13 mouse cellular contexts compared by ENCODE assay signal in the genomic region with DNA sequence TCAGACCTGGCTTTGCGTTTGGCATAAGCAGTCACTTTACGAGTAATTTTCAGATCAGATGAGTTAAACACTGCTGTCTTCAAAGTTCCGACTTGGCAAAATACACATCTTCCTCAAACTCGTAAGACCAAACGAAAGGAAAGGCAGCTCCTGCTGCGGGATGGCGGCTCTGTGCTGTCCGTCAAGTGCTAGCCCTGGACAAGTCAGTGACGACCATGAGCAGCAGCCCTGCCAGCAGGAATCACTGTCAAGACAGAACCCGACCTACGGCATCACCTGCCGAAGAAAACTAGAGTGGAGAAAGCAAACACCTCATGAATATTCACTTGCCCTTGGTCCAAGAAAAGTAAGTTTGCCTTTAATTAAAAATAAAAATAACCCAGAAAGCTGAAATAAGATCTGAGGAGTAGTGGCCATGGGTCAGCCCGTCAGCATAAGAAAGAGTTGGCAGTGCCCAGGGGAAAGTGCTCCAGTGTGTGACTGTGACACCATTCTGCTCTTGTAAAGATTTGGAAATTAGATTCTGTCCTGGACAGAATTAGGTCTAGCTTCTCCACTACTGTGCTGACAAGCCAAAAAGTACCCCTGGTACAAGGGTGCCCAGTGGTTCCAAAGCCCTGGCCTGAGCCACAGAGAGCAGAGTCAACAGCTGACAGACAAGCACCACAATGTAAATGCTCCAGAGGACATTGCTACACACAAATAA.
DNase-seq lines count a peak whose midpoint lies in the region; ATAC-seq lines count a peak whose summit lies in the region.
"Had no signal": no experiment of that assay in that cellular context is flagged by ENCODE, and none has a peak within 500 bp of the region (broad histone marks: within the 10 kb centered on the region; RNA-seq: fewer than 3 reads in every experiment).

No protein-coding gene starts in this region.

- no peaks in the 10 kb centered on the region for H3K27me3 ChIP-seq in heart, embryonic 13.5 days (replicated peaks)
- no peaks in the 10 kb centered on the region for H3K27me3 ChIP-seq in midbrain, embryonic 10.5 days (ENCODE audit: low read depth, poor library complexity, severe bottlenecking)
- no peaks in the 10 kb centered on the region for H3K27me3 ChIP-seq in midbrain, embryonic 15.5 days (replicated peaks)
- no peaks in the 10 kb centered on the region for H3K27me3 ChIP-seq in embryonic facial prominence, embryonic 15.5 days
- H3K27me3 ChIP-seq in limb, embryonic 10.5 days (ENCODE audit: low read depth, poor library complexity, severe bottlenecking) = no peaks in the 10 kb centered on the region
- H3K27me3 ChIP-seq: liver, embryonic 15.5 days; midbrain, embryonic 13.5 days had no signal

- 0 out of 2 replicates have a peak overlapping the region, but pooled peaks have one; percentile 16 for H3K27ac ChIP-seq in heart, embryonic 13.5 days (replicated peaks)
- peak overlapping the region; percentile 76 for H3K27ac ChIP-seq in midbrain, embryonic 10.5 days (replicated peaks)
- no peak overlapping the region for H3K27ac ChIP-seq in midbrain, embryonic 15.5 days
- 0 out of 2 replicates have a peak overlapping the region, but pooled peaks have one; percentile 11 for H3K27ac ChIP-seq in embryonic facial prominence, embryonic 15.5 days (replicated peaks)
- peak overlapping the region; percentile 81; the same call in 1 of the 2 replicates for H3K27ac ChIP-seq in limb, embryonic 10.5 days
- H3K27ac ChIP-seq: liver, embryonic 15.5 days had no signal

- no peak overlapping the region for H3K4me2 ChIP-seq in heart, embryonic 13.5 days
- no peak overlapping the region for H3K4me2 ChIP-seq in midbrain, embryonic 15.5 days
- no peak overlapping the region for H3K4me2 ChIP-seq in embryonic facial prominence, embryonic 15.5 days (replicated peaks)
- H3K4me2 ChIP-seq: liver, embryonic 15.5 days; midbrain, embryonic 13.5 days had no signal

- peaks cover 15% of the 10 kb centered on the region for H3K36me3 ChIP-seq in heart, embryonic 13.5 days
- H3K36me3 ChIP-seq in midbrain, embryonic 10.5 days = peaks cover 22% of the 10 kb centered on the region
- H3K36me3 ChIP-seq in midbrain, embryonic 15.5 days (replicated peaks) = no peaks in the 10 kb centered on the region
- H3K36me3 ChIP-seq in embryonic facial prominence, embryonic 15.5 days = no peaks in the 10 kb centered on the region
- H3K36me3 ChIP-seq in limb, embryonic 10.5 days = peaks cover 24% of the 10 kb centered on the region
- H3K36me3 ChIP-seq: midbrain, embryonic 13.5 days had no signal

- no peak overlapping the region for H3K9ac ChIP-seq in heart, embryonic 13.5 days
- H3K9ac ChIP-seq in midbrain, embryonic 15.5 days = no peak overlapping the region
- no peak overlapping the region for H3K9ac ChIP-seq in embryonic facial prominence, embryonic 15.5 days
- H3K9ac ChIP-seq: liver, embryonic 15.5 days; midbrain, embryonic 13.5 days had no signal

- H3K4me3 ChIP-seq in heart, embryonic 13.5 days = no peak overlapping the region
- no peak overlapping the region for H3K4me3 ChIP-seq in midbrain, embryonic 10.5 days
- no peak overlapping the region for H3K4me3 ChIP-seq in midbrain, embryonic 15.5 days
- H3K4me3 ChIP-seq in embryonic facial prominence, embryonic 15.5 days (replicated peaks) = no peak overlapping the region
- no peak overlapping the region for H3K4me3 ChIP-seq in limb, embryonic 10.5 days
- H3K4me3 ChIP-seq: liver, embryonic 15.5 days; midbrain, embryonic 13.5 days had no signal

- no peak for ATAC-seq in heart, embryonic 13.5 days (ENCODE audit: extremely low read depth, insufficient number of reproducible peaks, low FRiP score, low TSS enrichment)
- no peak for ATAC-seq in midbrain, embryonic 15.5 days (replicated peaks)
- ATAC-seq in embryonic facial prominence, embryonic 15.5 days (ENCODE audit: insufficient number of reproducible peaks, low FRiP score, low TSS enrichment, low read depth) = no peak
- ATAC-seq: midbrain, embryonic 13.5 days had no signal

- intact Hi-C loops in heart, postnatal 36 days (cut with DNase I) = no loop called here

- no peak for DNase-seq in heart, postnatal 36 days
- DNase-seq in midbrain, embryonic 10.5 days (ENCODE audit: low spot score) = no peak
- DNase-seq in limb, embryonic 10.5 days (ENCODE audit: low spot score) = no peak
- no peak for DNase-seq in thymus, postnatal 0 days (ENCODE audit: low spot score)
- DNase-seq in spleen, postnatal 4 days (ENCODE audit: low spot score in 2 of 2) = no peak
- DNase-seq: cerebellum, adult 9-11 months; kidney, postnatal 10 days; right cerebral cortex, postnatal 25 days had no signal

- H3K9me3 ChIP-seq in heart, embryonic 13.5 days = no peaks in the 10 kb centered on the region
- H3K9me3 ChIP-seq in midbrain, embryonic 10.5 days (replicated peaks) = no peaks in the 10 kb centered on the region
- H3K9me3 ChIP-seq in midbrain, embryonic 15.5 days = no peaks in the 10 kb centered on the region
- no peaks in the 10 kb centered on the region for H3K9me3 ChIP-seq in embryonic facial prominence, embryonic 15.5 days (replicated peaks)
- H3K9me3 ChIP-seq in limb, embryonic 10.5 days (replicated peaks) = no peaks in the 10 kb centered on the region
- H3K9me3 ChIP-seq: liver, embryonic 15.5 days; midbrain, embryonic 13.5 days had no signal

- H3K4me1 ChIP-seq in heart, embryonic 13.5 days = peaks cover 33% of the 10 kb centered on the region
- H3K4me1 ChIP-seq in midbrain, embryonic 10.5 days = peaks cover 39% of the 10 kb centered on the region
- peaks cover 14% of the 10 kb centered on the region for H3K4me1 ChIP-seq in midbrain, embryonic 15.5 days
- H3K4me1 ChIP-seq in embryonic facial prominence, embryonic 15.5 days = peaks cover 31% of the 10 kb centered on the region
- peaks cover 38% of the 10 kb centered on the region for H3K4me1 ChIP-seq in limb, embryonic 10.5 days

- WGBS in heart, embryonic 13.5 days = 80% methylated on average over 13 of the region's 13 CpGs
- 91% methylated on average over 13 of the region's 13 CpGs for WGBS in midbrain, embryonic 10.5 days
- WGBS in midbrain, embryonic 15.5 days = 71% methylated on average over 13 of the region's 13 CpGs
- WGBS in embryonic facial prominence, embryonic 15.5 days = 74% methylated on average over 13 of the region's 13 CpGs
- 88% methylated on average over 13 of the region's 13 CpGs for WGBS in limb, embryonic 10.5 days
